Mouse (Mus musculus) adrenal gland, postnatal 4 days (tissue): ENCODE measurements around the gene Olfr120. TPM values are rescaled to one million over a fixed set of nuclear protein-coding genes. Genes with fewer than 3 reads are reported as not detected.
"Not testable (repeated sequence)": the region's sequence is repeated elsewhere in the genome, so short reads cannot be mapped to it uniquely, and the experiment has no call there.

Experiments
- DNase-seq, 2 experiments: peaks; one replicate each; pipeline ENCODE4 v3.0.0; 2021 to 2022; ENCODE audit warnings: low spot score in 2 of 2, mixed read lengths in 2 of 2
- long read RNA-seq, 2 experiments: library from polyadenylated mRNA; stranded (forward); transcript quantifications; one replicate each; pipeline ENCODE4 v2.0.0; 2021
- total RNA-seq, 2 experiments: library from RNA; stranded (reverse); gene quantifications; 2 replicates each; pipeline ENCODE4 v1.2.3; 2021

Olfr120 gene
- not detected for total RNA-seq
- long read RNA-seq, experiment 1: 0 reads
- long read RNA-seq, experiment 2: 0 reads

GRCm38 (mm10) chr17:37721508-37721907, at the start of gene Olfr120:
Gene Olfr120 (plus strand): TSS chr17:37721808.
- DNase-seq: no peak

- not testable (repeated sequence) for DNase-seq
Measured at GRCm38 (mm10) chr17:37696264-37696663, 25.3 kb upstream of the Olfr120 start, which contains the start of gene Olfr119. Gene Olfr119 (plus strand): TSS chr17:37696564.

GRCm38 (mm10) chr17:37738070-37738469, 16.5 kb downstream of the Olfr120 start:
- DNase-seq: no peak

- DNase-seq: no peak
Measured at GRCm38 (mm10) chr17:37768307-37768706, 46.7 kb downstream of the Olfr120 start, which contains the start of gene Olfr122. Gene Olfr122 (plus strand): TSS chr17:37768607.

Other genes starting within 250 kb of the Olfr120 start
- under 1 TPM in 1 of 2 experiments, not detected in 1; 0.20 TPM for gene H2-M2, start 238.3 kb upstream of the Olfr120 start, total RNA-seq
- not detected for gene Olfr110, start 229.3 kb upstream of the Olfr120 start, total RNA-seq
- gene Olfr111, start 213.8 kb upstream of the Olfr120 start, total RNA-seq: not detected
- not detected for gene Olfr112, start 152.4 kb upstream of the Olfr120 start, total RNA-seq
- not detected for gene Olfr113, start 144.1 kb upstream of the Olfr120 start, total RNA-seq
- gene Olfr114, start 129.1 kb upstream of the Olfr120 start, total RNA-seq: not detected
- gene Olfr115, start 94.7 kb upstream of the Olfr120 start, total RNA-seq: not detected
- gene Olfr116, start 94.6 kb upstream of the Olfr120 start, total RNA-seq: not detected
- gene Olfr117, start 58.0 kb upstream of the Olfr120 start, total RNA-seq: not detected
- gene Olfr118, start 54.8 kb upstream of the Olfr120 start, total RNA-seq: not detected
- not detected for gene Olfr119, start 25.2 kb upstream of the Olfr120 start, total RNA-seq
- not detected for gene Olfr121, start 27.0 kb downstream of the Olfr120 start, total RNA-seq
- not detected for gene Olfr122, start 46.8 kb downstream of the Olfr120 start, total RNA-seq
- gene Olfr123, start 71.7 kb downstream of the Olfr120 start, total RNA-seq: not detected
- not detected for gene Olfr124, start 78.1 kb downstream of the Olfr120 start, total RNA-seq
- gene Olfr125, start 111.1 kb downstream of the Olfr120 start, total RNA-seq: not detected
- gene Olfr126, start 125.7 kb downstream of the Olfr120 start, total RNA-seq: not detected
- gene Olfr127, start 178.6 kb downstream of the Olfr120 start, total RNA-seq: not detected
- not detected for gene Olfr128, start 198.7 kb downstream of the Olfr120 start, total RNA-seq
- gene Olfr761, start 231.3 kb downstream of the Olfr120 start, total RNA-seq: not detected